22 mouse cellular contexts compared by ENCODE assay signal in the genomic region with DNA sequence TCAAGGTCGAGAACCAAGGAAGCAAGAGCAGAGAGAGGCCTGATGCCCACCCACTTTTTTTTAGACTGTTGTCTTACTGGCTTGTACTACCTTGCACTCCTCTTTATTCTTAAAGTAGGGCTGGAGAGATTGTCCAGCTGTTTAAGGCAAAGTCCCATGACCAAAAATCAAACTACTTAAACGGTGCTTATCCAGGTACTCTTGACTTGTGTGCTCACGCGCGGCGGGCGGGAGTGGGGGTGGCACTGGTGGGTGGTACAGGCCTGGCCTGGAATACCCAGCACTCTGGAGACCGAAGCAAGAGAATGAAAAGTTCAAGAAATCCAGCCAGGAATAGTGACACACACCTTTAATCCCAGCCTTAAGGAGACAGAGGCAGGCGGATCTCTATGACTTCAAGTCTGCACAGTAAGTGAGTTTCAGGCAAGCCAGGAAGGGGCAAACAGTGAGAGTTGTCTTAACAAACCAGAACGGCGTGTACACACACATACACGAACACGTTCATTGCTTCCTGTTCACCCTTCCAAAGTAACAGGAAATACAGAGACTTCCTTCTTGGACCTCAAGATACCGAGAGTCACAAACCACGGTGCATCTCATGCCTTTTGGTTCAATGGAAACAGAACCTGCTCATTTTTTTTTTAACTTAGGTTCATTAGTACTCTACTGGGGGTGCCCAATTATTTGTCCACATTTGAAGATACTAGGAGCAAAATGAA. TPM values are rescaled to one million over a fixed set of nuclear protein-coding genes. Genes with fewer than 3 reads are reported as not detected.
DNase-seq lines count a peak whose midpoint lies in the region; ATAC-seq lines count a peak whose summit lies in the region.
"Had no signal": no experiment of that assay in that cellular context is flagged by ENCODE, and none has a peak within 500 bp of the region (broad histone marks: within the 10 kb centered on the region; RNA-seq: fewer than 3 reads in every experiment).

No protein-coding gene starts in this region.

- peaks cover 6% of the 10 kb centered on the region; the same call in 1 of the 2 replicates for H3K4me1 ChIP-seq in lung, embryonic 16.5 days (replicated peaks; ENCODE audit: control insufficient read depth, insufficient read depth, low read length)
- H3K4me1 ChIP-seq in forebrain, embryonic 16.5 days (replicated peaks; ENCODE audit: control insufficient read depth, insufficient read depth, low read length): no peaks in the 10 kb centered on the region
- H3K4me1 ChIP-seq: embryonic facial prominence, embryonic 12.5 days; heart, embryonic 10.5 days had no signal

- DNase-seq in lung, adult 18-20 months: peak; percentile 67 to 74
- no peak for DNase-seq in lung, postnatal 14 days
- peak; percentile 72 for DNase-seq in lung, postnatal 36 days
- DNase-seq in heart, postnatal 10 days: no peak
- no peak for DNase-seq in left cerebral cortex, adult 8-10 months (ENCODE audit: low spot score in 2 of 2)
- DNase-seq: adrenal gland, postnatal 25 days; cerebellum, adult 8-10 months; cerebellum, postnatal 14 days; gastrocnemius, postnatal 36 days; heart, adult 18-20 months; heart, postnatal 14 days had no signal

- H3K36me3 ChIP-seq in lung, embryonic 16.5 days (ENCODE audit: control insufficient read depth, insufficient read depth, low read length): no peaks in the 10 kb centered on the region
- no peaks in the 10 kb centered on the region for H3K36me3 ChIP-seq in forebrain, embryonic 16.5 days (ENCODE audit: control insufficient read depth, insufficient read depth)
- H3K36me3 ChIP-seq: embryonic facial prominence, embryonic 12.5 days; heart, embryonic 10.5 days; hindbrain, embryonic 10.5 days had no signal

- no peaks in the 10 kb centered on the region for H3K9me3 ChIP-seq in lung, embryonic 16.5 days (ENCODE audit: control insufficient read depth, low read length)
- H3K9me3 ChIP-seq in forebrain, embryonic 16.5 days (ENCODE audit: control insufficient read depth, low read length): no peaks in the 10 kb centered on the region
- H3K9me3 ChIP-seq: embryonic facial prominence, embryonic 12.5 days; forebrain, embryonic 13.5 days; heart, embryonic 10.5 days; hindbrain, embryonic 10.5 days had no signal

- ATAC-seq in lung, embryonic 16.5 days (ENCODE audit: low read depth): peak; percentile 51
- ATAC-seq in forebrain, embryonic 16.5 days: no peak
- no peak for ATAC-seq in erythroid progenitor cell, adult 5-6 weeks (replicated peaks; ENCODE audit: low FRiP score, poor library complexity, severe bottlenecking)
- ATAC-seq: activated CD4-positive, CD25-positive, alpha-beta regulatory T cell, adult 4 months; forebrain, embryonic 13.5 days; Patski had no signal

- H3K27ac ChIP-seq in lung, embryonic 16.5 days (ENCODE audit: low read length): no peak overlapping the region
- no peak overlapping the region for H3K27ac ChIP-seq in forebrain, embryonic 16.5 days (ENCODE audit: low read length)
- H3K27ac ChIP-seq: embryonic facial prominence, embryonic 12.5 days; forebrain, embryonic 13.5 days; gastrocnemius, adult 2 months; heart, embryonic 10.5 days; hindbrain, embryonic 10.5 days; hindbrain, embryonic 14.5 days had no signal

- no peaks in the 10 kb centered on the region for H3K27me3 ChIP-seq in lung, embryonic 16.5 days (ENCODE audit: control insufficient read depth, insufficient read depth, low read depth, low read length)
- no peaks in the 10 kb centered on the region for H3K27me3 ChIP-seq in forebrain, embryonic 16.5 days (replicated peaks; ENCODE audit: control insufficient read depth, insufficient read depth, low read length)
- H3K27me3 ChIP-seq: embryonic facial prominence, embryonic 12.5 days; forebrain, embryonic 13.5 days had no signal

- no peak overlapping the region for H3K4me3 ChIP-seq in lung, embryonic 16.5 days (ENCODE audit: low read length)
- no peak overlapping the region for H3K4me3 ChIP-seq in forebrain, embryonic 16.5 days (replicated peaks; ENCODE audit: low read length)
- H3K4me3 ChIP-seq: embryonic facial prominence, embryonic 12.5 days; forebrain, embryonic 13.5 days; gastrocnemius, adult 2 months; heart, embryonic 10.5 days; hindbrain, embryonic 10.5 days had no signal

- no peak overlapping the region for H3K9ac ChIP-seq in lung, embryonic 16.5 days (ENCODE audit: low read length)
- H3K9ac ChIP-seq in forebrain, embryonic 16.5 days (replicated peaks; ENCODE audit: low read depth, low read length): no peak overlapping the region
- H3K9ac ChIP-seq: embryonic facial prominence, embryonic 12.5 days; forebrain, embryonic 13.5 days; hindbrain, embryonic 14.5 days had no signal

- H3K4me2 ChIP-seq in lung, embryonic 16.5 days (ENCODE audit: low read depth, low read length): no peak overlapping the region
- no peak overlapping the region for H3K4me2 ChIP-seq in forebrain, embryonic 16.5 days (ENCODE audit: low read length)
- H3K4me2 ChIP-seq: embryonic facial prominence, embryonic 12.5 days; forebrain, embryonic 13.5 days; hindbrain, embryonic 14.5 days had no signal

- whole genome bisulfite sequencing in lung, embryonic 16.5 days: 55% methylated on average over 15 of the region's 15 CpGs
- 93% methylated on average over 15 of the region's 15 CpGs for WGBS in forebrain, embryonic 16.5 days

- intact Hi-C loops in heart, postnatal 10 days (cut with DNase I): no loop called here

RNA-seq across cellular contexts. Expression of a gene that starts 12.9 kb away (rescaled TPM):
- polyA plus RNA-seq in lung, embryonic 16.5 days (2015; fragmentation: Nextera tagmentation; extraction: Ambion mirVana): 4.7 and 5.9 TPM in 2 replicates
- 1.5 and 1.9 TPM in 2 replicates for polyA plus RNA-seq in forebrain, embryonic 16.5 days (2015; fragmentation: Nextera tagmentation; extraction: Ambion mirVana)
- total RNA-seq in heart, postnatal 10 days (2021): 1 to 10 TPM; 2.1 to 2.6 TPM
- total RNA-seq in left cerebral cortex, adult 8-10 months (2022): 1 to 10 TPM; 1.8 to 3.0 (median 2.2) TPM
- not detected in 2 replicates for total RNA-seq in erythroid progenitor cell, adult 5-6 weeks (2015; ENCODE audit: low replicate concordance)
- 0.26 TPM in 1 of 2 replicates, not detected in the other for total RNA-seq in erythroid progenitor cell, adult 5-6 weeks (2017; ENCODE audit: low replicate concordance)

RNA-seq across cellular contexts. Expression of a gene that starts 29.2 kb away (rescaled TPM):
- polyA plus RNA-seq in lung, embryonic 16.5 days (2015; fragmentation: Nextera tagmentation; extraction: Ambion mirVana): 33.6 and 34.0 TPM in 2 replicates
- 66.5 and 69.2 TPM in 2 replicates for polyA plus RNA-seq in forebrain, embryonic 16.5 days (2015; fragmentation: Nextera tagmentation; extraction: Ambion mirVana)
- total RNA-seq in heart, postnatal 10 days (2021): 1 to 10 TPM; 5.7 to 7.3 TPM
- total RNA-seq in left cerebral cortex, adult 8-10 months (2022): 1 to 10 TPM; 6.7 to 7.6 (median 7.0) TPM
- total RNA-seq in erythroid progenitor cell, adult 5-6 weeks (2015; ENCODE audit: low replicate concordance): 1.3 and 4.7 TPM in 2 replicates
- total RNA-seq in erythroid progenitor cell, adult 5-6 weeks (2017; ENCODE audit: low replicate concordance): 1.8 and 3.6 TPM in 2 replicates

Comparison
In these comparisons a context has a peak if more than half of its experiments do, and no peak if none do; other contexts are left out.
1. DNase-seq: peak in lung, adult 18-20 months (2 of 2) and lung, postnatal 36 days (single experiment); none in lung, postnatal 14 days (single experiment), heart, postnatal 10 days (0 of 2) and left cerebral cortex, adult 8-10 months (0 of 2).